Mouse (Mus musculus) liver, embryonic 14.5 days (tissue): ENCODE data around the gene Acsbg2. TPM values are rescaled to one million over a fixed set of nuclear protein-coding genes. Genes with fewer than 3 reads are reported as not detected.

ENCODE experiments used
- ATAC-seq: fragments of 200-750 bp; cut with Nextera tagmentation; 2 replicates; pipeline ENCODE4 v1.8.0; 2017; ENCODE audit warnings: moderate number of reproducible peaks, mild to moderate bottlenecking, moderate library complexity; ENCODE audit not compliant: insufficient read depth
- DNase-seq, 3 experiments: peaks; one replicate each; pipeline ENCODE4 v3.0.0-alpha.2; 2012 to 2013; ENCODE audit warnings: low read depth in 3 of 3, low spot score in 3 of 3
- H3K27ac ChIP-seq: fragments of 300-500 bp; sonication (generic); 2 replicates; pipeline ENCODE4 v1.5.1; 2014; ENCODE audit warnings: moderate library complexity, mild to moderate bottlenecking, control low read depth, inconsistent platforms
- H3K27me3 ChIP-seq: fragments of 300-500 bp; sonication (generic); 2 replicates; pipeline ENCODE4 v1.6.1; 2014; ENCODE audit warnings: mild to moderate bottlenecking, low read length, moderate library complexity; ENCODE audit not compliant: control insufficient read depth, insufficient read depth
- H3K36me3 ChIP-seq: fragments of 300-500 bp; sonication (generic); replicated peaks from 2 replicates; pipeline ENCODE4 v1.6.1; 2014; ENCODE audit warnings: low read depth; ENCODE audit not compliant: control insufficient read depth, insufficient read depth
- H3K4me1 ChIP-seq, 2 experiments: fragments of 200-500 bp in 1 of 2; fragments of 300-500 bp in 1 of 2; sonication (generic) in 1 of 2; replicated peaks; 2 replicates each; pipeline ENCODE4 v1.6.1; 2012 to 2014; ENCODE audit warnings: antibody characterized with exemption in 1 of 2, inconsistent platforms in 1 of 2, low read length in 1 of 2; ENCODE audit not compliant: control insufficient read depth in 2 of 2, insufficient read depth in 2 of 2
- H3K4me2 ChIP-seq: fragments of 300-500 bp; sonication (generic); 2 replicates; pipeline ENCODE4 v1.6.1; 2014; ENCODE audit warnings: low read depth, mild to moderate bottlenecking, control low read depth, moderate library complexity
- H3K4me3 ChIP-seq, 2 experiments: fragments of 200-500 bp in 1 of 2; fragments of 300-500 bp in 1 of 2; sonication (generic) in 1 of 2; 2 replicates each; pipeline ENCODE4 v1.5.1; 2012 to 2014; ENCODE audit warnings: low read depth in 2 of 2, low read length in 2 of 2, mild to moderate bottlenecking in 2 of 2, control low read depth in 1 of 2, inconsistent platforms in 1 of 2, moderate library complexity in 1 of 2; ENCODE audit not compliant: insufficient read depth in 1 of 2
- H3K9ac ChIP-seq: fragments of 300-500 bp; sonication (generic); replicated peaks from 2 replicates; pipeline ENCODE4 v1.6.1; 2014; ENCODE audit warnings: mild to moderate bottlenecking, control low read depth, moderate library complexity
- H3K9me3 ChIP-seq: fragments of 300-500 bp; sonication (generic); 2 replicates; pipeline ENCODE4 v1.6.1; 2016; ENCODE audit warnings: low read length, mixed read lengths; ENCODE audit not compliant: control insufficient read depth
- CTCF ChIP-seq: IDR thresholded peaks from 2 replicates; pipeline ENCODE4 v1.5.1; 2016; ENCODE audit warnings: antibody characterized with exemption, low read depth, control low read depth
- EP300 ChIP-seq: IDR thresholded peaks from 2 replicates; pipeline ENCODE4 v1.6.1; 2016; ENCODE audit warnings: antibody characterized with exemption, low read depth
- WGBS: fragments of 180-500 bp; shearing (Covaris S2); extraction: QIAGEN DNeasy Blood & Tissue Kit; methylation state at CpG from one replicate; pipeline ENCODE4 v1.1.7; 2014; ENCODE audit not compliant: insufficient replicate concordance; 5-methylcytosine and 5-hydroxymethylcytosine counted together
- polyA plus RNA-seq, 2 experiments: library from polyadenylated mRNA; depleted of rRNA in 1 of 2; stranded (reverse) in 1 of 2; unstranded in 1 of 2; fragments of >200 nt; fragmentation: Nextera tagmentation in 1 of 2; extraction: Ambion mirVana in 1 of 2; gene quantifications; 2 replicates each; pipeline versions ENCODE4 v1.2.1 to v1.2.3; 2012 to 2014

Acsbg2 gene
- polyA plus RNA-seq, 2 experiments, result not detected

GRCm38 (mm10) chr17:56896513-56897129 lies 22.4 kb upstream of the Acsbg2 start:
- Histone ChIP-seq H3K9ac (no peak overlapping the region), H3K27ac (no peak overlapping the region), H3K36me3 (peaks cover 6% of the 10 kb centered on the region; the same call in 1 of the 2 replicates), H3K27me3 (no peaks in the 10 kb centered on the region), H3K4me2 (no peak overlapping the region), H3K4me3 (no peak overlapping the region), H3K4me1 (no peaks in the 10 kb centered on the region), H3K9me3 (no peaks in the 10 kb centered on the region)
- no peak for DNase-seq
- WGBS, result 79% methylated on average over 6 of the region's 6 CpGs
- no peak for ATAC-seq
- no peak for TF ChIP-seq EP300
- no peak for TF ChIP-seq CTCF

DNA sequence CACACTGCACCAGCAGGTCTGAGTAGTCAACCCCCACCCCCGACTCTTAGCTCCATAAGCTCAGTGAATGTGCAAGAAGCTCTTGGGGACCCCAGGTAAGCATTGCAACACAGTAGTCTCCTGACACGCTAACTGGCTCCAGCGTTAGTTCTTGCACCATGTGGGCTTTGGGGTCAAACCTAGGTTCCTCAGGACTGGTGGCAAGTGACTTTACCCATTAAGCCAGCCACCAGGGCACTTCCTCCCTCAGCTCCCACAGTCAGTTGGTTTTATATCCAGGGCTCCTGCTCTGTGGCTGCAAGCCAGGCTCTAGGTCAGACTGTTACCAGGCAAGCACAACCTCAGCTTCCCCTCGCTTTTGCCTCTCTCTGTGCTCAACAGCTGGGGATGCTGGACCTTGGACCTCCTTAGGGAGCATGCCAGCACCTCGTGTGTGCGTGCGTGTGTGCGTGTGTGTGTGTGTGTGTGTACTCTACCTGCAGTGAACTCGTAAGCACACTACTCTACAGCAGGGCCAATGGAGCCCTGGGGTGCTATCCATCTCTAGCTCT lies 21.2 kb upstream of the Acsbg2 start:
- no peak for TF ChIP-seq EP300
- TF ChIP-seq CTCF, result no peak
- no peak for DNase-seq
- Histone ChIP-seq H3K4me3 (no peak overlapping the region), H3K36me3 (peaks cover 6% of the 10 kb centered on the region; the same call in 1 of the 2 replicates), H3K27me3 (no peaks in the 10 kb centered on the region), H3K9ac (no peak overlapping the region), H3K27ac (no peak overlapping the region), H3K9me3 (no peaks in the 10 kb centered on the region), H3K4me1 (no peaks in the 10 kb centered on the region; a peak in 1 of 4 replicates), H3K4me2 (no peak overlapping the region)
- ATAC-seq, result no peak
- 77% methylated on average over 9 of the region's 9 CpGs for whole genome bisulfite sequencing

DNA sequence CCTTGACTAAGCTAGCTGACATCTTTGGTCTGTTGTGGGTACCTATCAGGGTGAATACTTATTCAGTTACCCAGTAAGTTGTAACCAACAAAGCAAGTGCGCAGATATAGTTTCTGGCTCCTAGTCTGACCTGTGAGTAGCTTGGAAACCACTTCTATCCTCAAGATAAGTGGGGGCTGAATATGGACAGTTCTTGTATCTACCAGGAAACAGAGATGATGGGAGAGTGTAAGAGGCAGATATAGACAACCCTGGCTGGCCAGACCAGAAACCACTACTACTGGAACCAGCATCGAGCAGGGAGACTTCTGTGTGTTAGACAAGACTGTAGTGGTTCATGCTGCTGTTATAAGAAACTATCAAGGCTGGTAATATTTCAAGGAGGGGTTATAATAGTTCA lies 15.8 kb upstream of the Acsbg2 start:
- H3K27ac ChIP-seq, result no peak overlapping the region
- ATAC-seq, result peak; percentile 40; the same call in 1 of the 2 replicates
- peak in 1 of 3 experiments; percentile 19 for DNase-seq
- H3K9ac ChIP-seq, result no peak overlapping the region
- no peaks in the 10 kb centered on the region for H3K9me3 ChIP-seq
- WGBS, result 25% methylated on average over 2 of the region's 2 CpGs
- H3K36me3 ChIP-seq, result peaks cover 6% of the 10 kb centered on the region; the same call in 1 of the 2 replicates
- H3K27me3 ChIP-seq, result no peaks in the 10 kb centered on the region
- no peak for TF ChIP-seq EP300
- TF ChIP-seq CTCF, result no peak
- H3K4me2 ChIP-seq, result no peak overlapping the region
- H3K4me1 ChIP-seq, result peaks cover 0 to 2% of the 10 kb centered on the region in 2 experiments; a peak in 1 of 4 replicates
- H3K4me3 ChIP-seq, result no peak overlapping the region

GRCm38 (mm10) chr17:56888050-56888449 lies 13.8 kb upstream of the Acsbg2 start:
- ATAC-seq (no peak), DNase-seq (no peak)
- Histone ChIP-seq H3K27ac (no peak overlapping the region), H3K4me2 (no peak overlapping the region), H3K4me3 (no peak overlapping the region), H3K27me3 (no peaks in the 10 kb centered on the region), H3K36me3 (no peaks in the 10 kb centered on the region), H3K9ac (no peak overlapping the region), H3K4me1 (peaks cover 0 to 4% of the 10 kb centered on the region in 2 experiments; a peak in 1 of 4 replicates), H3K9me3 (no peaks in the 10 kb centered on the region)
- TF ChIP-seq CTCF (peak; percentile 45; the same call in 1 of the 2 replicates), EP300 (no peak)
- WGBS, result 82% methylated on average over 2 of the region's 3 CpGs

GRCm38 (mm10) chr17:56884809-56885208 lies 10.6 kb upstream of the Acsbg2 start:
- no peak for TF ChIP-seq EP300
- TF ChIP-seq CTCF, result no peak
- Histone ChIP-seq H3K27ac (no peak overlapping the region), H3K4me3 (no peak overlapping the region), H3K36me3 (no peaks in the 10 kb centered on the region), H3K9me3 (no peaks in the 10 kb centered on the region), H3K9ac (no peak overlapping the region), H3K27me3 (no peaks in the 10 kb centered on the region), H3K4me2 (no peak overlapping the region), H3K4me1 (0 out of 4 replicates have a peak, but pooled peaks cover 0 to 2% of the 10 kb centered on the region in 2 experiments)
- ATAC-seq, result no peak
- 63% methylated on average over 17 of the region's 17 CpGs for WGBS
- no peak for DNase-seq
